Mouse (Mus musculus) urinary bladder, postnatal 10 days (tissue): ENCODE results near the gene 3110040M04Rik.

Experiments
- DNase-seq: peaks from one replicate; pipeline ENCODE4 v3.0.0; 2022; ENCODE audit warnings: low spot score

The 3110040M04Rik gene

GRCm38 (mm10) chr1:151235574-151235973 lies 31.7 kb downstream of the 3110040M04Rik start:
- no peak for DNase-seq

- DNase-seq = no peak
These were observed 32.4 kb downstream of the 3110040M04Rik start for GRCm38 (mm10) chr1:151236141-151236930.

- no peak for DNase-seq
These were observed 33.9 kb downstream of the 3110040M04Rik start for GRCm38 (mm10) chr1:151237780-151238179.

- DNase-seq = no peak
These were observed 39.4 kb downstream of the 3110040M04Rik start for GRCm38 (mm10) chr1:151243332-151243731.

GRCm38 (mm10) chr1:151244013-151244412 lies 40.1 kb downstream of the 3110040M04Rik start:
- DNase-seq = no peak

- no peak for DNase-seq
These were observed 40.8 kb downstream of the 3110040M04Rik start for GRCm38 (mm10) chr1:151244761-151245160.

- DNase-seq = no peak
These were observed 41.2 kb downstream of the 3110040M04Rik start for GRCm38 (mm10) chr1:151245165-151245564.

- no peak for DNase-seq
These were observed 41.9 kb downstream of the 3110040M04Rik start for GRCm38 (mm10) chr1:151245846-151246245.

GRCm38 (mm10) chr1:151250109-151250508 lies 46.2 kb downstream of the 3110040M04Rik start:
- DNase-seq = no peak

- DNase-seq = no peak
These were observed 46.7 kb downstream of the 3110040M04Rik start for GRCm38 (mm10) chr1:151250529-151251193.

- no peak for DNase-seq
These were observed 47.5 kb downstream of the 3110040M04Rik start for GRCm38 (mm10) chr1:151251194-151252010.
